Mouse (Mus musculus): ENCODE measurements at regions not wholly inside any gene's neighbourhood (a gene's known extent, or its start where the extent isn't known, plus 50 kb on each side); places are given as distances from the start of the nearest gene placed in this dataset.
A peak's percentile ranks its signal among the peaks of the same experiment; 100 is the strongest.

DNA sequence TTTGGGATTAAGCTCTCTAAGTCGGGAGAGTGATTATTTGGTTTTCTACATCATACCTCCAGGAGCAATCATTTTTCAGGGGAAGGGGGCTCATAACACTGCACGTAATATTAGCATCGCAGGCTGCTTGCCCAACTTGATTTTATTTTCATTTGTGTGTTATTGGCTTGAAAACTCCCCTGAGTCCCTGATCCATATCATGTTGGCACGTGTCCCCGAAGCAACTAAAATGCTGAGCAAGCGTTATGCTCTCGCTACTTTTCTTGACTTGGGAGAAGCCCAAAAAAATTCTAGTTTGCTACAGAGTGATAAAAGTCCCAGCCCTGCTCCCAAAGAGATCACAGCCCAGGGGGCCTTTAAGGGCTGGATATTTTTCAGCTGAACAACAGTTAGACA is 170.7 kb upstream of the Habp2 start:
- H3K27ac ChIP-seq, result peak overlapping the region; percentile 41
- H3K9ac ChIP-seq, result no peak overlapping the region
- no peaks in the 10 kb centered on the region for H3K9me3 ChIP-seq
- WGBS, result 44% methylated on average over 7 of the region's 7 CpGs
- peaks cover 16% of the 10 kb centered on the region for H3K4me1 ChIP-seq
- no peaks in the 10 kb centered on the region for H3K36me3 ChIP-seq
- H3K4me2 ChIP-seq, result no peak overlapping the region
- H3K27me3 ChIP-seq, result no peaks in the 10 kb centered on the region
- ATAC-seq (ENCODE audit: borderline replicate concordance, extremely low read depth, low FRiP score, low TSS enrichment), result no peak
- no peak overlapping the region for H3K4me3 ChIP-seq

DNA sequence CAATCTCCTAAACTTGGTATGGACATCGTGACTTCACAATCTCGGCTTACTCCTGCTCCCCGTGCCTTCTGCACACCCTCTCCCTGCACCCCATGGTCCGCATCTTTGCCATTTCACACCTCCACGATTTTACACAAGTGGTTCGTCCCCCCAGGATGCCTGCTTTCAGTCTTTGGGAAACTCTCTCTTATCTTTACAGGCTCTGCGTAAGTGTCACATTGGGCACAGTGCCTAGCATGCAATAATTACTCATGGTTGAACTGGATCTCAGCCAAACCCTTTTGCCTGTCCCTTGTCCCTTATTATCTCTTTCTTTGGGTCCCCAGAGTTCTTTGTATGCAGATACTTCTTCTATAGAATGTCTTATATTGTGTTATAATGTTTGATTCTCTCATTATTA is 166.2 kb upstream of the Habp2 start:
- Histone ChIP-seq H3K4me2 (peak overlapping the region; percentile 29; the same call in 1 of the 2 replicates), H3K27ac (no peak overlapping the region), H3K36me3 (no peaks in the 10 kb centered on the region), H3K4me3 (no peak overlapping the region), H3K4me1 (peaks cover 11% of the 10 kb centered on the region), H3K27me3 (no peaks in the 10 kb centered on the region), H3K9ac (no peak overlapping the region), H3K9me3 (no peaks in the 10 kb centered on the region)
- peak; percentile 47; the same call in 1 of the 2 replicates for ATAC-seq (ENCODE audit: borderline replicate concordance, extremely low read depth, low FRiP score, low TSS enrichment)
- 51% methylated on average over 7 of the region's 7 CpGs for WGBS

DNA sequence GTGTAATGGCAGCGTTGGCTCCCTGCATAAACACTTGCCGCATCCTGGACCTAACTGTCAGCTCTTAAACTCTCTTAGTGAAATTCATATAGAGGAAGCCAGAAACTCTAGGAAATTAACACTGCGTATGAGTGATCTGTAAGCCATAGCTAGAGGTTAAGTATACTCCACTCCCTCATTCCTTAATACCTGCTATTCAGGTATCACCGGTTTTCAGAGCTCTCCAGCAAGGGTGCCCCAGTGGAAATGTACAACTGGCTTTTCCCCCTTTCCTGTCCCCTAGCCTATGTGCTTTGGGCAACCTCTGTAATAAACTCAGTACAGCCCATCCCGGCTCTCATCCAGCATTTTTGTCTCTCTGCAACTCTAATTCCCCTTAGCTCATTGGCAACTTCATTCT is 164.8 kb upstream of the Habp2 start:
- H3K36me3 ChIP-seq, result no peaks in the 10 kb centered on the region
- no peaks in the 10 kb centered on the region for H3K27me3 ChIP-seq
- peak; percentile 65 for ATAC-seq (ENCODE audit: borderline replicate concordance, extremely low read depth, low FRiP score, low TSS enrichment)
- peak overlapping the region; percentile 72 for H3K27ac ChIP-seq
- WGBS, result 64% methylated on average over 5 of the region's 5 CpGs
- H3K4me3 ChIP-seq, result no peak overlapping the region
- H3K9ac ChIP-seq, result no peak overlapping the region
- no peaks in the 10 kb centered on the region for H3K9me3 ChIP-seq
- peaks cover 11% of the 10 kb centered on the region for H3K4me1 ChIP-seq
- H3K4me2 ChIP-seq, result no peak overlapping the region

DNA sequence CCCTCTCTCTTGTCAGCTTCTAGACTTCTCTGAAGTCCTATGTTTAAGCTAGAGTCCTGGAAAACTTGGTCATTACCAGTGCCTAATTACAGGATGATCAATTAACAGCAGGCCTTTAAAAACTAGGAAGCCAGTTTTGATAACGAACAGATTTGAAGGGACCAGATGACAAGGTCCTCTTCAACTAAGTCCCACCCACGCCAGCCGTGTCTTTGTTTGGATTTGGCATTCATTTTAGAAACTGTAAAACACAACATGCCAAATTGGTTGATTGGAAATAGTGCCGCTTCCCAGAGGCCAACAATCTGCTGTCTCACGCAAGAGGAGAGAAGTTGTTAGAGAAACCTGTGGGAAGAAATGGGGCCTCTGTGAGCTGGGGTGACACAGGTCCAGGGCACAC is 155.4 kb upstream of the Habp2 start:
- Histone ChIP-seq H3K9ac (no peak overlapping the region), H3K9me3 (no peaks in the 10 kb centered on the region), H3K4me2 (no peak overlapping the region), H3K4me1 (peaks cover 4% of the 10 kb centered on the region), H3K27me3 (peaks cover 8% of the 10 kb centered on the region; the same call in 1 of the 2 replicates), H3K4me3 (no peak overlapping the region), H3K36me3 (no peaks in the 10 kb centered on the region), H3K27ac (no peak overlapping the region)
- WGBS, result 62% methylated on average over 5 of the region's 5 CpGs
- ATAC-seq (ENCODE audit: borderline replicate concordance, extremely low read depth, low FRiP score, low TSS enrichment), result no peak

DNA sequence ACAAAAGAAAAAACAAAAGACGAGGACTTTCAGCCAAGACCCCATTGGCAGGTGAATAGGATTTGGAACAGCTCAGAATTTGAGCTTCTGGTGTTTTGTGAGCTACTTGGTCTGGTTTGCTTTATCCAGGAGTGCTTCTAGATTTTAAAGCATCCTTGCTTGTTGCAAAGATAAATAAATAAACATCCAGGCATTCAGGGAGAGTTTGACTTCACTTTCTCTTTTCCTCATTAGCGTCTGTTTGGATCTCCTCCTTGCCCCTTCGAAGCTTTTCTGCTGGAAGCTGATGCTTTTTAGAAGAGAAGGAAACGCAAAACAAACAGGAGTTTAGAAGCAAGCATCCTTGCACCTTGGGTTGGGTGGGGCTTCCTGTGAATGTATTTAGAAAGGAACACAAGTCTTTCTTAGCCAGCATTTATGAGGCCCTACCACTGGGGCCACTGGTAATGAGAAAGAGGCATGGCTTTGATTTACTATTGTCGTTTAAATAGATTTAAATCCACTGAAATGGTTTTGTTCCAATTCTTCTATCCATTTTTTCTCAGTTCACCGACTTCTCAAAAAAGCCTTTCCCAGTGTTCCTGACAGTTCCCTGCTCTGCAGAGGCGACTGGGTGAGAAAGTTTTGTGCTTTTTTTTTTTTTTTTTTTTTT is 153.9 kb upstream of the Habp2 start:
- H3K9me3 ChIP-seq, result no peaks in the 10 kb centered on the region
- peaks cover 8% of the 10 kb centered on the region; the same call in 1 of the 2 replicates for H3K27me3 ChIP-seq
- no peak overlapping the region for H3K27ac ChIP-seq
- no peak overlapping the region for H3K9ac ChIP-seq
- H3K36me3 ChIP-seq, result no peaks in the 10 kb centered on the region
- H3K4me2 ChIP-seq, result no peak overlapping the region
- no peak for ATAC-seq (ENCODE audit: borderline replicate concordance, extremely low read depth, low FRiP score, low TSS enrichment)
- peaks cover 4% of the 10 kb centered on the region for H3K4me1 ChIP-seq
- WGBS, result 38% methylated on average over 7 of the region's 7 CpGs
- no peak overlapping the region for H3K4me3 ChIP-seq

DNA sequence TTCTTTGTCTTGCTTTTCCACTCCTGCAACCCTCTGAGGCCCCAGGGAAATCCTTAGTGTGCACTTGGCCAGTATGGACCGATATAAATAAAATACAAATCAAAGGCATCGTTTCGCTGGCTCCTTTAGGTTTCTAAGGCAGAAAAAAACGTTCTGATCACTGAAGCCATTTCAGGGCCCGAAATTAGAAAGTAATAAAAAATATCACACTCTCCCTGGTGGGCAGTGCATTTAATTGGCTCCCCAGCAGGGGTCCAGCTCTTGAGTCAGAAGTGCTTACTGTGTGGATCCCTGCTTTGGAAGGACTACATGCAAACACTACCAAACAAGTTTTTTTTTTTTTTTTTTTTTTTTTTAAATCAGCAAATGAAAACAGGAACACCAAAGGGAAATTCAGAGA is 153.4 kb upstream of the Habp2 start:
- Histone ChIP-seq H3K4me1 (peaks cover 4% of the 10 kb centered on the region), H3K4me3 (no peak overlapping the region), H3K27me3 (peaks cover 8% of the 10 kb centered on the region; the same call in 1 of the 2 replicates), H3K4me2 (peak overlapping the region; percentile 14; the same call in 1 of the 2 replicates), H3K36me3 (no peaks in the 10 kb centered on the region), H3K27ac (no peak overlapping the region), H3K9ac (no peak overlapping the region), H3K9me3 (no peaks in the 10 kb centered on the region)
- no peak for ATAC-seq (ENCODE audit: borderline replicate concordance, extremely low read depth, low FRiP score, low TSS enrichment)
- 32% methylated on average over 5 of the region's 5 CpGs for WGBS

DNA sequence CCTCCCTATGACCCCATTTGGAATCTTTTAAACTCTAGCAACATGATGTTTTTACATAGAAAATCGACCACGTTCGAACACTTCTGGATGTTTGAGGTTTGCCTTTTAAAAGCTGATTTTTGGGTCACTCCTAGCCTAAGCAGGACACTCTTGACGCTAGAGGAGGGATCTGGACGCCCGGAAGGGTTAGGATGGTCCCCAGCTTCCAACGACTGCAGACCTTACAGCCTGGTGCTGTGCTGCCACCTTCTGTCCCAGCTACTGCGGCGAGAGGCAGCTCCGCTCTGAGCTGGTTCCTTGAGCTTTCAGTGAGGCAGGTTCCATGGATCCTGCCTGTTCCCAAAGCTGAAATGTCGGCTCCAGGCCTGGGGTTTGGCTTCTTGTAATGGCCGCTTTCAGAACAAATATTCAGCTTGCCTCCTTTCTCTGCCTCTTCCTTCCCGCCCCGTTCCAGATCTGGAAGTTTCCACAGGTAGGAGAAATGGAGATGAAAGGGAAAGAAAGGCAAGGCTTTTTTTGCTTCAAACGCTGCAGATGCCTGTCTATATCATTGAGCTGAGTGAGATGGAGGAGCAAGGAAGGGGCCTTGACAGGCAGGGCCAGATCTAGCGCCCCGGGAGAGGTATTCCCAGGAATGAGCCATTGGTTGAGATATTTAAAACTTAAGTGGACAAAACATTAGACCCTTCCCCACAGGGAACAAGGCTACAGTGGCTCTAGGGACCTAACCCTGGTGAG is 152.7 kb upstream of the Habp2 start:
- 17% methylated on average over 17 of the region's 17 CpGs for WGBS

DNA sequence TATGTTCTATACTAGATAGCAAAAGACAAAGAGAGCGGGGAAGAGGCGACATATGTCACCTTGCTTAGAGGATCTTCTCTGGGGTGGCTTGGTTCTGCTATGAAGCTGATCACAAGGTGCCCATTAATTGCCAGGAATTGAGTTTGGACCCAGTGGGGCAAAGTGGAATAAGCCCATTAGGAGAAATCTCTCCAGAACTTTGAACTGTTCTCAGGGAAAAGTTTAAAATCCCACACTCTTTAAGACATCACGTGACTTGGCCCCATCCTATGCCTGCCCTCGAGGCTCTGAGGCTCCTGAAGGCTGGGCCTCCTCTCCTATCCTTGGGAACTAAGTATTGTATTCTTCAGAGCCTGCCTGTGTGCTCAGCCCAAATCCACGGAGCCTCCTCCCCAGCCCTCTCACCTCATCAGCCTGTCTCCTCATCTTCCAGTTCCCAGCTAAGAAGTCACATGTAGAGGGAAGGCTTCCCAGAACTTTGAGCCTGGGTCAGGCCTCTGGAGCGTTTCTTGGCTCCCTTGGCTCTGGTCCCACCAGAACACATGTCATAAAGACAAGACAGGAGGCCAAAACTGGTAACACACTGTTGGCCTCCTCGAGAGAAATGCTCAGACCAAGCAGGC is 151.5 kb upstream of the Habp2 start:
- 0 out of 2 replicates have a peak, but pooled peaks have one; percentile 52 for ATAC-seq (ENCODE audit: borderline replicate concordance, extremely low read depth, low FRiP score, low TSS enrichment)
- H3K4me1 ChIP-seq, result peaks cover 4% of the 10 kb centered on the region
- 60% methylated on average over 7 of the region's 7 CpGs for WGBS

More for the DNA sequence above, 152.7 kb upstream of the Habp2 start:
- peak; percentile 82 for ATAC-seq (ENCODE audit: borderline replicate concordance, extremely low read depth, low FRiP score, low TSS enrichment)
- H3K4me3 ChIP-seq, result no peak overlapping the region
- no peaks in the 10 kb centered on the region for H3K9me3 ChIP-seq
- H3K36me3 ChIP-seq, result no peaks in the 10 kb centered on the region
- H3K27ac ChIP-seq, result no peak overlapping the region
- H3K4me2 ChIP-seq, result peak overlapping the region; percentile 14; the same call in 1 of the 2 replicates
- H3K9ac ChIP-seq, result no peak overlapping the region
- peaks cover 8% of the 10 kb centered on the region; the same call in 1 of the 2 replicates for H3K27me3 ChIP-seq
- H3K4me1 ChIP-seq, result peaks cover 4% of the 10 kb centered on the region

DNA sequence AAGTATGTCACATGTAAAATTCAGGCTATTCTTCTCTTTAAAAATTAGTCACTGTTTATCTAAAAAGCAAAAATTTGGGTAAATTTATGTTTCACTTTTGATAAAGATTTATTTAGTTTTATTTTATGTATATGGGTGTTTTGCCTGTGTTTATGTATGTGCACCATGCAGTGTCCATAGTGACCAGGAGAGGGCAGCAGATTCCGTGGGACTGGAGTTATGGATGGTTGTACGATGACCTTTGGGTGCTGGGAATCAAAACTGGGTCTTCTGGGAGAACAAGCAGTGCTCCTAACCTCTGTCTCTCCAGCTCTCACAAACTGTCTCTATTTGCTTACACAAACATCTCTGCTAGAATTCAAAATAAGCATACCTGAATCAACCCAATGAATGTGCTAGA is 146.4 kb upstream of the Habp2 start:
- WGBS, result 75% methylated on average over 2 of the region's 2 CpGs
- peaks cover 8% of the 10 kb centered on the region; the same call in 1 of the 2 replicates for H3K9me3 ChIP-seq
- no peaks in the 10 kb centered on the region for H3K27me3 ChIP-seq
- no peak overlapping the region for H3K27ac ChIP-seq
- no peaks in the 10 kb centered on the region for H3K4me1 ChIP-seq
- H3K36me3 ChIP-seq, result no peaks in the 10 kb centered on the region
- no peak for ATAC-seq (ENCODE audit: borderline replicate concordance, extremely low read depth, low FRiP score, low TSS enrichment)
- H3K4me3 ChIP-seq, result no peak overlapping the region
- H3K4me2 ChIP-seq, result no peak overlapping the region
- H3K9ac ChIP-seq, result no peak overlapping the region

More for the DNA sequence above, 151.5 kb upstream of the Habp2 start:
- H3K27me3 ChIP-seq, result peaks cover 8% of the 10 kb centered on the region; the same call in 1 of the 2 replicates
- H3K27ac ChIP-seq, result no peak overlapping the region
- H3K4me2 ChIP-seq, result no peak overlapping the region
- H3K4me3 ChIP-seq, result no peak overlapping the region
- H3K36me3 ChIP-seq, result no peaks in the 10 kb centered on the region
- no peak overlapping the region for H3K9ac ChIP-seq
- H3K9me3 ChIP-seq, result no peaks in the 10 kb centered on the region

DNA sequence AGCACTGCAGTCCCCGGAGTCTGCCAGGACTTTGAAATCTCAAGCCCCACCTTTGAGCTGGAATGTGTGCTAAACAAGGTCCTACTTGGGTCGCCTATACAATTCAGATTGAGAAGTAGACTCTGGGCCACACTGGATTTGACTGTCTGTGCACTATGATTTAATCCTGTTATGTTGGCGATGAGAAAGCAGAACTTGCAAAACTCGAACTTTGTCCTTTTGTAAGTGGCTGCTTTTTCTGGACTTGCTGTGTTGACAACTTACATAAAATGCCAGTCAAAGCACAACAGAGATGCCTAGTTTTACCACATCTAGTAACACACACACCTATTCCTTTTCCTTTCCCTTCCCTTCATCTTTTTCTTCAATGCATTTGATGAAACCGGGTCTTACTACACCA is 142.7 kb upstream of the Habp2 start:
- H3K9ac ChIP-seq, result no peak overlapping the region
- WGBS, result 74% methylated on average over 5 of the region's 5 CpGs
- no peak overlapping the region for H3K4me3 ChIP-seq
- H3K36me3 ChIP-seq, result no peaks in the 10 kb centered on the region
- no peaks in the 10 kb centered on the region for H3K4me1 ChIP-seq
- H3K9me3 ChIP-seq, result peaks cover 8% of the 10 kb centered on the region; the same call in 1 of the 2 replicates
- H3K27ac ChIP-seq, result no peak overlapping the region
- ATAC-seq (ENCODE audit: borderline replicate concordance, extremely low read depth, low FRiP score, low TSS enrichment), result no peak
- no peaks in the 10 kb centered on the region for H3K27me3 ChIP-seq
- H3K4me2 ChIP-seq, result no peak overlapping the region

DNA sequence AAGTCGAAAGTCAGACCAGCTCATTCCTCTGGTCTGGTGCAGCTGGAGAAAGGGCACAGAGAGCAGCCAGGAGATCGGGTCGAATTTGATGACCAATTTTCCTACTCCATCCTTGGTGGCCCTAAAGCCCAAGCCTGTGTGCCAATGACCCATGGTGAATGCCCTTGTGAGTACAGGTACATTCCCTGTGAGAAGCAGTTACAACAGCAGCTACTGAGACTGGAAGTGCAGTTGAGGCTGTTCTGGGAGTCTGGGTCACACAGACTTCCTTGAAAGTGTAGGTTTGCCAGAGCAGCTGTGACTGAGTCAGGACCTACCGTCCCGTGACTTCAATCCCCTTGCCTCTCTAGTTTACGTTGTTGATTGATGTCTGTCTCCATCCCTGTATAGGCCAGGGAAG is 129.8 kb upstream of the Habp2 start:
- Histone ChIP-seq H3K36me3 (no peaks in the 10 kb centered on the region), H3K4me1 (no peaks in the 10 kb centered on the region), H3K27ac (no peak overlapping the region), H3K4me2 (no peak overlapping the region), H3K9ac (no peak overlapping the region), H3K27me3 (0 out of 2 replicates have a peak, but pooled peaks cover 6% of the 10 kb centered on the region), H3K4me3 (no peak overlapping the region), H3K9me3 (no peaks in the 10 kb centered on the region)
- WGBS, result 68% methylated on average over 6 of the region's 6 CpGs
- ATAC-seq (ENCODE audit: borderline replicate concordance, extremely low read depth, low FRiP score, low TSS enrichment), result no peak

DNA sequence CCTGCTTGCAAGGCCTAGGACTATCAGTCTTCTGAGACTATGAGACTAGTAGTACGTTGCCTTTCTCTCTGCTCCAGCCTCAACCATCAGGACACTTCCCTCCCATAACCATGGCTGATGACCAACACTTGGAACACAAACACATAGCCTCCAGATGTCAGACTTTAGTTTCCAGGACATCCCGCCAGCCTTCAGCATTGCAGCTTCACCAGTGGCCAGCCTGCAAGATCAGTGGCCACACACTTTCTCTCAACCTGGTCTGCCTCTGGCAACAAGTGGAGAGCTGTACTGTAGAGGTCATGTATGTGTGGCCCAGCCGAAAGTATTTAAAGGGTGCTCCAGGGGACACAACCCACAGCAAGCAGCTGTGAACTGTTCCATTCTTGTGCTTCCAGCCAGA is 124.8 kb upstream of the Habp2 start:
- Histone ChIP-seq H3K27ac (no peak overlapping the region), H3K4me1 (no peaks in the 10 kb centered on the region), H3K4me3 (no peak overlapping the region), H3K9ac (no peak overlapping the region), H3K27me3 (no peaks in the 10 kb centered on the region), H3K9me3 (no peaks in the 10 kb centered on the region), H3K36me3 (no peaks in the 10 kb centered on the region), H3K4me2 (no peak overlapping the region)
- no peak for ATAC-seq (ENCODE audit: borderline replicate concordance, extremely low read depth, low FRiP score, low TSS enrichment)
- 67% methylated on average over 3 of the region's 3 CpGs for WGBS

All from lung, embryonic 15.5 days (tissue).